Mouse (Mus musculus): ENCODE results near the gene Hhat. TPM values are rescaled to one million over a fixed set of nuclear protein-coding genes. Genes with fewer than 3 reads are reported as not detected.

Hhat gene
- polyA plus RNA-seq, 1 experiment from 2014 or later, result 0.85 TPM

GRCm38 (mm10) chr1:192794957-192795745 is 24.1 kb upstream of the Hhat start:
- Histone ChIP-seq H3K36me3 (ENCODE audit: inconsistent target) (no peaks in the 10 kb centered on the region), H3K79me2 (ENCODE audit: inconsistent target) (no peaks in the 10 kb centered on the region), H3K27ac (no peak overlapping the region), H3K4me3 (ENCODE audit: inconsistent target) (no peak overlapping the region)
- 78% methylated on average over 9 of the region's 9 CpGs for WGBS (ENCODE audit: missing documents)

GRCm38 (mm10) chr1:192791897-192792361 is 20.9 kb upstream of the Hhat start:
- H3K36me3 ChIP-seq (ENCODE audit: inconsistent target), result no peaks in the 10 kb centered on the region
- no peak overlapping the region for H3K4me3 ChIP-seq (ENCODE audit: inconsistent target)
- H3K79me2 ChIP-seq (ENCODE audit: inconsistent target), result no peaks in the 10 kb centered on the region
- H3K27ac ChIP-seq, result no peak overlapping the region
- WGBS (ENCODE audit: missing documents), result 39% methylated on average over 7 of the region's 7 CpGs

- Histone ChIP-seq H3K79me2 (ENCODE audit: inconsistent target) (no peaks in the 10 kb centered on the region), H3K36me3 (ENCODE audit: inconsistent target) (no peaks in the 10 kb centered on the region), H3K27ac (no peak overlapping the region), H3K4me3 (ENCODE audit: inconsistent target) (no peak overlapping the region)
- WGBS (ENCODE audit: missing documents), result 88% methylated on average over 4 of the region's 4 CpGs
These were observed 19.4 kb upstream of the Hhat start for GRCm38 (mm10) chr1:192790442-192790841.

- H3K36me3 ChIP-seq (ENCODE audit: inconsistent target), result no peaks in the 10 kb centered on the region
- H3K79me2 ChIP-seq (ENCODE audit: inconsistent target), result no peaks in the 10 kb centered on the region
- H3K27ac ChIP-seq, result no peak overlapping the region
- WGBS (ENCODE audit: missing documents), result 98% methylated on average over 11 of the region's 11 CpGs
- H3K4me3 ChIP-seq (ENCODE audit: inconsistent target), result no peak overlapping the region
These were observed 18.8 kb upstream of the Hhat start for GRCm38 (mm10) chr1:192789828-192790227.

- H3K4me3 ChIP-seq (ENCODE audit: inconsistent target), result no peak overlapping the region
- no peaks in the 10 kb centered on the region for H3K79me2 ChIP-seq (ENCODE audit: inconsistent target)
- no peak overlapping the region for H3K27ac ChIP-seq
- H3K36me3 ChIP-seq (ENCODE audit: inconsistent target), result no peaks in the 10 kb centered on the region
- WGBS (ENCODE audit: missing documents), result 95% methylated on average over 10 of the region's 10 CpGs
These were observed 18.1 kb upstream of the Hhat start for GRCm38 (mm10) chr1:192789111-192789522.

GRCm38 (mm10) chr1:192786194-192786593 is 15.2 kb upstream of the Hhat start:
- no peak overlapping the region for H3K27ac ChIP-seq
- 85% methylated on average over 1 of the region's 1 CpGs for WGBS (ENCODE audit: missing documents)
- H3K36me3 ChIP-seq (ENCODE audit: inconsistent target), result no peaks in the 10 kb centered on the region
- H3K79me2 ChIP-seq (ENCODE audit: inconsistent target), result no peaks in the 10 kb centered on the region
- no peak overlapping the region for H3K4me3 ChIP-seq (ENCODE audit: inconsistent target)

GRCm38 (mm10) chr1:192785046-192785961 is 14.3 kb upstream of the Hhat start:
- H3K4me3 ChIP-seq (ENCODE audit: inconsistent target), result no peak overlapping the region
- H3K27ac ChIP-seq, result no peak overlapping the region
- H3K79me2 ChIP-seq (ENCODE audit: inconsistent target), result no peaks in the 10 kb centered on the region
- 85% methylated on average over 16 of the region's 17 CpGs for whole genome bisulfite sequencing (ENCODE audit: missing documents)
- H3K36me3 ChIP-seq (ENCODE audit: inconsistent target), result no peaks in the 10 kb centered on the region

GRCm38 (mm10) chr1:192784374-192784773 is 13.4 kb upstream of the Hhat start:
- Histone ChIP-seq H3K36me3 (ENCODE audit: inconsistent target) (no peaks in the 10 kb centered on the region), H3K4me3 (ENCODE audit: inconsistent target) (no peak overlapping the region), H3K79me2 (ENCODE audit: inconsistent target) (no peaks in the 10 kb centered on the region), H3K27ac (no peak overlapping the region)
- 66% methylated on average over 3 of the region's 4 CpGs for WGBS (ENCODE audit: missing documents)

- Histone ChIP-seq H3K79me2 (ENCODE audit: inconsistent target) (no peaks in the 10 kb centered on the region), H3K36me3 (ENCODE audit: inconsistent target) (no peaks in the 10 kb centered on the region), H3K4me3 (ENCODE audit: inconsistent target) (no peak overlapping the region), H3K27ac (no peak overlapping the region)
These were observed 10.2 kb upstream of the Hhat start for GRCm38 (mm10) chr1:192781256-192781655.

GRCm38 (mm10) chr1:192778869-192779514 is 8.0 kb upstream of the Hhat start:
- H3K4me3 ChIP-seq (ENCODE audit: inconsistent target), result no peak overlapping the region
- WGBS (ENCODE audit: missing documents), result 22% methylated on average over 6 of the region's 6 CpGs
- no peak overlapping the region for H3K27ac ChIP-seq
- no peaks in the 10 kb centered on the region for H3K36me3 ChIP-seq (ENCODE audit: inconsistent target)
- H3K79me2 ChIP-seq (ENCODE audit: inconsistent target), result no peaks in the 10 kb centered on the region

- Histone ChIP-seq H3K36me3 (ENCODE audit: inconsistent target) (no peaks in the 10 kb centered on the region), H3K27ac (no peak overlapping the region), H3K79me2 (ENCODE audit: inconsistent target) (no peaks in the 10 kb centered on the region), H3K4me3 (ENCODE audit: inconsistent target) (no peak overlapping the region)
- 85% methylated on average over 4 of the region's 4 CpGs for WGBS (ENCODE audit: missing documents)
These were observed 7.2 kb upstream of the Hhat start for GRCm38 (mm10) chr1:192778206-192778605.

- Histone ChIP-seq H3K36me3 (ENCODE audit: inconsistent target) (no peaks in the 10 kb centered on the region), H3K79me2 (ENCODE audit: inconsistent target) (no peaks in the 10 kb centered on the region), H3K27ac (peak overlapping the region; percentile 25), H3K4me3 (ENCODE audit: inconsistent target) (peak overlapping the region; percentile 24)
- WGBS (ENCODE audit: missing documents), result 35% methylated on average over 10 of the region's 10 CpGs
These were observed 911 bp downstream of the Hhat start for GRCm38 (mm10) chr1:192770130-192770494.

GRCm38 (mm10) chr1:192765531-192765930 is 5.5 kb downstream of the Hhat start:
- Histone ChIP-seq H3K27ac (no peak overlapping the region), H3K4me3 (ENCODE audit: inconsistent target) (no peak overlapping the region), H3K36me3 (ENCODE audit: inconsistent target) (no peaks in the 10 kb centered on the region), H3K79me2 (ENCODE audit: inconsistent target) (no peaks in the 10 kb centered on the region)
- WGBS (ENCODE audit: missing documents), result 64% methylated on average over 4 of the region's 4 CpGs

GRCm38 (mm10) chr1:192764547-192764946 is 6.5 kb downstream of the Hhat start:
- 90% methylated on average over 2 of the region's 2 CpGs for WGBS (ENCODE audit: missing documents)
- H3K36me3 ChIP-seq (ENCODE audit: inconsistent target), result no peaks in the 10 kb centered on the region
- no peak overlapping the region for H3K4me3 ChIP-seq (ENCODE audit: inconsistent target)
- H3K27ac ChIP-seq, result no peak overlapping the region
- H3K79me2 ChIP-seq (ENCODE audit: inconsistent target), result no peaks in the 10 kb centered on the region

Data from macrophage (primary cell).